Mouse (Mus musculus) thymus, postnatal 14 days (tissue): ENCODE measurements around the gene Arhgap24.

Source experiments
- DNase-seq: peaks from one replicate; pipeline ENCODE4 v3.0.0; 2021

The Arhgap24 gene

DNA sequence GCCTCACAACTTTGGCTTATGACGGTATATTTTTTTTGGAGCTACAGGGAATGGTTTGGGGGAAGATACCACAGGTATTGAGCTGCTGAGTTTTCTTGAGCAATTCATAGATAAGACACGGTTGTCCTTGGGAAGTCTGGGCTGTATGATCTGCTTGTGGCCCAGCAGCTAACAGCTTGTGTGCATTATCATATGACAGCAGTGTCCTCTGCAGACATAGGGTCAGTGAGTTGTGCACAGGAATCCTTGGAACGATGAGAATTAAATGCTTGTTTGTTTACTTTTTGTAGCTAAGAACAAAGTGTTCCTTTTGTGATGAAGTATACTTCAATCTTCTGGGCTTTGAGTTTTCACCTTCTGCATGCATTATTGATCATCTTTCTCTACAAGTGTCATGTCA, 21.9 kb downstream of the Arhgap24 start:
- DNase-seq, result no peak

DNA sequence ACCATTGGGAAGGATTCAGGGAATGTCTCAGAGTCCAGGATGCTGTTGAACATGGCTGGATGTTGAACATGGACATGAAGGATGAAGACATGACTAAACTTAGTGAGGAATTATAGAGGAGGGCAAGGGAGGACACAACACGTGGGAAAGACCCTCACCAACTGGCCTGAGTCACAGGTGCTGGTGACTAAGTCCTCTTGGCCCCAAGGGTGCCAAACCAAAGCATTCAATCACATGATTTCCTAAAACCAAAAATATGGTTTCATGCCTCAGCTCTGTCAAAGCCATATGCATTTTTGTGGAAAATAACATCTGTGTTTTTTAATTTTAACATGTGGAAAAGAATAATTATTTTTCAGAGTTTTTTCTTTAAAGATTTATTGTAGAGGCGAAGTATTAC, 22.7 kb downstream of the Arhgap24 start:
- DNase-seq, result no peak

GRCm38 (mm10) chr5:102504557-102504956, 23.4 kb downstream of the Arhgap24 start:
- no peak for DNase-seq

- DNase-seq, result no peak
Measured at GRCm38 (mm10) chr5:102508162-102508561, 27.0 kb downstream of the Arhgap24 start.

GRCm38 (mm10) chr5:102509381-102509780, 28.2 kb downstream of the Arhgap24 start:
- no peak for DNase-seq

DNA sequence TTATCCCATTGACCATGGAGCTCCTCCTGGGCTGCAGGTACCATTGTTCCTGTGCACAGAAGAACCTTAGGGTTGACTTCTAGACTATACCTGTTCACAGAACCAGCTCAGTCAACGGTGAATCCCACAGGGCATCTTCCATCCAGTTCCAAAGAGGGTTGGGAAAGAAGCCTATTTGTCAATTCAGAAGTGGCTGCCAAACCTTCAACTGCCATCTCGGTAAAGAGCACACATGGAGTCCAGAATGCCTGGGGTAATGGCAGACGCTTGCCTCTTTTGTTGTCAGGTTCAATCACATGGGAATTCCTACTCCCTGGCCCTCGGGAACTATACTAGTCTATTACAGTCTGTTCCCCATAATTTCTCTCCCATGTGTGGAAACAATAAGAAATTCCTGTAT, 30.5 kb downstream of the Arhgap24 start:
- DNase-seq, result no peak

- DNase-seq, result no peak
Measured at GRCm38 (mm10) chr5:102515496-102515895, 34.3 kb downstream of the Arhgap24 start.

DNA sequence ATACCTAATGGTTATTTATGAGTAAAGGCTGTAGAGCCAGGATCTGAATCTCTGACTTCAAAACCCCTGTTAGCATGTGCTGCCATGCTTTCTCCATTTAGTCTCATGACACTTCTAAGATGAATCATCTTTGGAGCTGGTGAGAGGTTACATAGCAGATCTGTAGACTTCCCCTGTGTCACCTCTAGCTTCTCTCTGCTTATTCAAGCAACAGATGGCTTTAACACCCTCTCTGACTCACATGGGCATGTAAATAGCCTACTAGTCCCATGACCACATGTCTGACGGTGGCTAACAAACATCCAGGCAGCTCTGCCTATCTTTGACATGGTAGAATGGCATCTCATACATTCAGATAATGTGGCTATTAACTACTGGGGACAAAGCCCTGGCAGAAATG, 39.3 kb downstream of the Arhgap24 start:
- no peak for DNase-seq

DNA sequence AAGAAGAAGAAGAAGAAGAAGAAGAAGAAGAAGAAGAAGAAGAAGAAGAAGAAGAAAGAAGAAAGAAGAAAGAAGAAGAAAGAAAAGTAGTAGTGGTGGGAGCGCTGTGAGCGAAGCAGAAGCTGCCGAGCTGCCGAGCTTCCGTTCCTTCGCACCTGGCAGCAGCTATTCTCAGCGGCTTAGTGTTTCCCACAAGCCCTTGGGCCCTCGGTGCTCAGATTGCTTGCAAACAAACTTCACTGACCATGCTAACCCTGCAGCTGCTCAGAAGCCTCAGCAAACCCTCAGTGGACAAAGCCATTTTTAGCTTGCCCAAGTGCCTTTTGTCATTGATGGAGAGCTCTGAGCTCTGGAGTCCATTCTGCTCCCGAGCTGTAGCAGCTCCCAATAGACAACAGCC, 54.1 kb downstream of the Arhgap24 start:
- no peak for DNase-seq

DNA sequence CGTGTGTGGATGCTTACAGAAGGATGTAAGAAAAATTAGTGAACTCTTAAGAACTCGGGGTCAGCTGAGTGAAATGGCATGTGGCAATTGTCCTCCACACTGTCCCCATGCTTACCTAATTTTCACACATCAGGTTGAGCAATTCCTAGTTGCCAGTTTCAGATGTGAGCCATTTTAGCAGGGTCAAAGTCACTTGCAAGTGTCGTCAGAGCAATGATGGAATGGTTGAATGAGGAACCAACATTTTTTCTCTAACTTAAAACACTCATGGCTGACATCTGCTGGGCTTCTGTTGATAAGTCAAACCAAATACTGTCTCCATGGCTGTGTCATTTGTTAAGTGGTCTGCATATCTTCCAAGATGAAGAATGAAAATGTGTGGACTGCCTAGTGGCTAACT, 56.6 kb downstream of the Arhgap24 start:
- DNase-seq, result no peak

DNA sequence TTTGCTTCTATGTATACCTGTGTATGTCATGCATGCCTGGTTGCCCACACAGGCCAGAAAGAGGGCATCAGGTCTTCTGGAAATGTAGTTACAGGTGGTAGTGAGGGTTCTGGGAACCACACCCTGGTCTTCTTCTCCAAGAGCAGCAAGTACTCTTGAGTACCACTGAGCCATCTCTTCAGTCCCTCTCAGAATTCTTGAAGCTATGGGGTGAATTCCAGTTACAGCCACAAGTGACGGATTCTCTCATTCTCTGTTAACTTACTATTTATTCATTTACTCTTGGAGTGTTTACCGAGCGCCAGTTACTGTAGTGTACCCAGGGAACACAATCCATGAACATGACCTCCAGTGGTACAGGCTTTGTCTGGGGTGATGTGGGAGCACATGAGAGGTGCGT, 65.1 kb downstream of the Arhgap24 start:
- DNase-seq, result no peak

GRCm38 (mm10) chr5:102547786-102548185, 66.6 kb downstream of the Arhgap24 start:
- no peak for DNase-seq

- no peak for DNase-seq
Measured at GRCm38 (mm10) chr5:102548382-102548781, 67.2 kb downstream of the Arhgap24 start.

DNA sequence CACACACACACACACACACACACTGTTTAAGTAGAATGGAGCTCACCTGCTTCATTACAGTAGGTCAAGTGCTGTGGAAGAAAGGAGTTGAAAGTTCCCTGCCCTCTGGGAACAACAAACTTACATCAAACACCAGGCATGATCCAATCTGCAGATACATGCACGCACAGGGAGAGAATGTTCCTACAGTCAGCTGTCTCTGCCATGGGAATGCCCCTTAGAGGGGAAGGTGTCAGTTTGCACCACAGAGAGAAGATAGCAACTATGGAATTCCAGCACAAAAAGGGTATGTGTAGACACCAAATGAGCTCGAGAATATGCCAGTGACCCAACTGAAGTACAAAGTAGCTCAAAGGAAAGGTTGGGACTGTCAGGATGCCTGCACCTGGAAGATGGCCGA, 69.0 kb downstream of the Arhgap24 start:
- DNase-seq, result no peak

GRCm38 (mm10) chr5:102550870-102551637, 69.9 kb downstream of the Arhgap24 start:
- no peak for DNase-seq

DNA sequence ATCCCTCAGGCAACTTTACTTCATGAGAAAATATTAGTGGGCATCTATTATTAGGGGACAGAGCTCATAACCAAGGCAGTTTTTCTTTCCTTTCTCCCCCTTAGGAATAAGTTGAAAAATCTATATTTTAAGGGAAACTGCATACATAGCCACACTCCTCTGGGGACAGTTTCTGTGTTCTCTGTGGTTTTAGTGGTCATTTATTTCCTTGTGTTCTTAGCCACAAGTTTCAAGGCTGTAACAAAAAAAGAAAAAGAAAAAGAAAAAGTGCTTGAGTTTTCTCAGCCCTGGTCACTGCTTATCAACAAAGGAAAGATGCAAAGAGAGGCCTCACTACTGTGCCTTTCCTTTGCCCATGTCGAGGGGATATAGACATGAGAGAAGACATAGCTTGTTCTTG, 71.3 kb downstream of the Arhgap24 start:
- no peak for DNase-seq

GRCm38 (mm10) chr5:102555958-102556357, 74.8 kb downstream of the Arhgap24 start:
- DNase-seq, result no peak

DNA sequence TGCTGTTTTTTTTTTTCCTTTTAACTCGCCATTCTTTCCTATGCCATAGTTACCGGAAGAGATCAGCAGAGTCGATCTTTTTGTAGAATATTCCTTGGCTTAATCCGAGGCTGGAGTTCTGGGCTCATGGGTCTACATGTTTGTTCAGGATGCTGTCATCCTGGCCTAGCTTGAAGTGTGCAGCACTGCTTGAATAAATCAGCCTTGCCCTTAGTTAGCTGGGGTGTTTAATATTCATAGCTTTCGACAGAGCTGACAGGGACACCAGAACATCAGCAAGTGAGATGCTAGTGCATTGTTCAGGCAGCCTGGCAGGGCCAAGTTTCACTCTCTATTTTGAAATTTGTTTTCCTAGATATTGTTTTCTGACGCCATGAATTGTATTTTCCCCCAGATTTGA, 79.1 kb downstream of the Arhgap24 start:
- no peak for DNase-seq

DNA sequence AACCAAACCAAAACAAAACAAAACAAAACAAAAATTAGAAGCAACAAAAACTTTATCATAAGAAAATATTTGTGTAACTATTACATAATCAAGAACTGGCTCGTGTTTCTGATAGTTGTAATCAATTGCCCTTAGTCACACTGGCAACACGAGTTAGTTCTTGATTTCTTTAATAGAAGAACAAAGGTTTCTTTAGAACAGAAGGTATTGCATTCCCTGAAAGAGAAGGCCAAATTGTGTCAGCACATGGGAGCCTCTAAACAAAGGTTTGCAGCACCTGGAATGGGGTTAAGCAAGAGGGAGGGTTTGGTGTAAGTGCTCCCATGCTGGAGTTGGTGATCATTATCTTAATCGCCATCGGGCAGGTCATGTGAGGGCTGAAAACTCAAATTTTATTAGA, 82.8 kb downstream of the Arhgap24 start:
- DNase-seq, result no peak

GRCm38 (mm10) chr5:102568764-102569163, 87.6 kb downstream of the Arhgap24 start:
- no peak for DNase-seq

DNA sequence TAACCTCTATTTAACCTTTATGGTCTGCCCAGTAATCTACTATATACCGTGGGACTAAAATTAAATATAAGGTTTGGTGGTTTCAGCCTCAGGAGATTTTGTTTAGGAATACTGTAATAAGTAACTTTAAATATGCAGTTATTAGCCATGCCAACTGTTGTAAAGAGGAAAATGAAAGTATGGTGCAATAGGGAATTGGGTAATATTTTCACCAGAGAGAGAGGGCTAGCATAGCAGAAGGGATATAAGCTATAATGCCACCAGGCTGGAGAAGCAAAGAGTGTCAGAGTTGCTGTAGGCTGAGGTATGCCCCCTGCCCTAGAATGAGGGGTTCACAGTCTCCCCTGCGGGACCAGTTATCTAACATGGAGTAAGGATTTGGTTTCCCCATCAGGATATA, 90.3 kb downstream of the Arhgap24 start:
- DNase-seq, result no peak

- no peak for DNase-seq
Measured at GRCm38 (mm10) chr5:102576750-102577149, 95.6 kb downstream of the Arhgap24 start.

GRCm38 (mm10) chr5:102577729-102578128, 96.5 kb downstream of the Arhgap24 start:
- no peak for DNase-seq

GRCm38 (mm10) chr5:102578431-102578830, 97.2 kb downstream of the Arhgap24 start:
- no peak for DNase-seq

DNA sequence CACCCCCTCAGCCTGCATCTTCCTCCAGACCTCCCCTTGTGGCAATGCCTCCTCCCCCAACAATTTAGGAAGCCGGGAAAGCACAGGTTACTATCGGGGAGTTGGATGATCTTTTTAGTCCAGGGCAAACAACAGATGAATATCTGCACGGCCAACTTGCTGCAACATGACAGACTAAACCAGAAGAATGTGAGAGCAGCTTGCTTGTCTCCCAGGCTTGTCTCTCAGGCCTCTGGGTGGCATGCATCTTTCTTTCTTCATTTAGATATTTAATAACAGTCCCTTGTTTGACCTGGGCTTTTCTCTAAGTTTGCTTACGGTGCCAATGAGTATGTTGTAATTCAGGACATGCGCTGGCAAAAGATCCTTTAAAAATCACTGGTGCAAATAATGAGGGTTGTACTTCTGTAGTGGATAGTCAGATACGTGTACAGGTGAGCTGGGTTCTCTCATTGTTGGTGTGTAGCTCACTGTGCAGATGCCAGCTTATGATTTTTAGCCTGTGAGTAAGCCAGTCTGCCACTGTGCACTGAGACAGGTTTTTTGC, 101.7 kb downstream of the Arhgap24 start:
- no peak for DNase-seq
